ENCODE assay signal across 18 mouse cellular contexts in the genomic region with DNA sequence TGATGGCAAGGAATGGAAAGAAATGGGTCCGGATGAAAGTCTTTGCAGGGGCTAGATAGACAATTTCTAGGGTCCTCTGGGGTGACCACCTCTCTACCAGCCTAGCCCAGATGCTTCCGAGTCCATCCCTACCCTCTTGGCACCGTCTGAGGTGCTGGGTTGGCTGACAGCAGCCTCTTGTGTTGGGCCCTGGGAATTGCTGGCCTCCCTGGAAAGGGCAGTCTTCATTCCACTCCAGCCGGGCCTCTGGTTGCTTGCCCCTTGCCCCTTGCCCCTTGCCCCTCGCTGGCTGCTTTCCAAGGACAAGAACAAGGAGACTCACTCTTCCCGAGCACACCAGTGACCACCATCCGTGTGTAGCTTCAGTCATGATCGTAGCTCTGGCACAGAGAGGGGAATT. TPM values are rescaled to one million over a fixed set of nuclear protein-coding genes. Genes with fewer than 3 reads are reported as not detected.
DNase-seq lines count a peak whose midpoint lies in the region; ATAC-seq and TF ChIP-seq lines count a peak whose summit lies in the region.
"Had no signal": no experiment of that assay in that cellular context is flagged by ENCODE, and none has a peak within 500 bp of the region (broad histone marks: within the 10 kb centered on the region; RNA-seq: fewer than 3 reads in every experiment).

No protein-coding gene starts in this region.

- no peak overlapping the region for H3K27ac ChIP-seq in heart, embryonic 11.5 days (ENCODE audit: low read depth, low read length)
- H3K27ac ChIP-seq in heart, adult 2 months = no peak overlapping the region
- H3K27ac ChIP-seq in lung, embryonic 14.5 days (ENCODE audit: low read depth) = no peak overlapping the region
- H3K27ac ChIP-seq in cortical plate, adult 2 months (ENCODE audit: insufficient read depth, low read length) = no peak overlapping the region
- H3K27ac ChIP-seq in small intestine, adult 2 months (ENCODE audit: insufficient read depth, low read depth, low read length) = no peak overlapping the region
- H3K27ac ChIP-seq: limb, embryonic 12.5 days; lung, embryonic 15.5 days; neural tube, embryonic 13.5 days had no signal

- 0 out of 2 replicates have a peak, but pooled peaks cover 3% of the 10 kb centered on the region for H3K27me3 ChIP-seq in heart, embryonic 11.5 days (ENCODE audit: control insufficient read depth, insufficient read depth, low read length)
- H3K27me3 ChIP-seq in heart, adult 2 months (ENCODE audit: control insufficient read depth, insufficient read depth, low read length) = no peaks in the 10 kb centered on the region
- no peaks in the 10 kb centered on the region for H3K27me3 ChIP-seq in lung, embryonic 14.5 days (ENCODE audit: insufficient read depth, low read length)
- H3K27me3 ChIP-seq in small intestine, adult 2 months (ENCODE audit: control insufficient read depth, insufficient read depth, low read length) = no peaks in the 10 kb centered on the region
- H3K27me3 ChIP-seq: limb, embryonic 12.5 days; lung, embryonic 15.5 days; neural tube, embryonic 13.5 days had no signal

- no peaks in the 10 kb centered on the region for H3K4me1 ChIP-seq in heart, embryonic 11.5 days (ENCODE audit: control insufficient read depth, insufficient read depth, low read length)
- no peaks in the 10 kb centered on the region for H3K4me1 ChIP-seq in heart, adult 2 months (ENCODE audit: control insufficient read depth, insufficient read depth, low read length)
- H3K4me1 ChIP-seq in lung, embryonic 14.5 days (ENCODE audit: insufficient read depth) = no peaks in the 10 kb centered on the region
- H3K4me1 ChIP-seq in cortical plate, adult 2 months (ENCODE audit: control insufficient read depth, insufficient read depth, low read length) = no peaks in the 10 kb centered on the region
- H3K4me1 ChIP-seq in small intestine, adult 2 months (ENCODE audit: control insufficient read depth, insufficient read depth, insufficient read length, low read length) = peaks cover 4% of the 10 kb centered on the region; the same call in 1 of the 2 replicates
- H3K4me1 ChIP-seq: limb, embryonic 12.5 days; lung, embryonic 15.5 days; neural tube, embryonic 13.5 days had no signal

- H3K36me3 ChIP-seq in heart, embryonic 11.5 days (ENCODE audit: control insufficient read depth, insufficient read depth, low read length) = no peaks in the 10 kb centered on the region
- H3K36me3 ChIP-seq in heart, adult 2 months (ENCODE audit: control insufficient read depth, insufficient read depth, low read length) = no peaks in the 10 kb centered on the region
- no peaks in the 10 kb centered on the region for H3K36me3 ChIP-seq in lung, embryonic 14.5 days (ENCODE audit: insufficient read depth)
- no peaks in the 10 kb centered on the region for H3K36me3 ChIP-seq in small intestine, adult 2 months (ENCODE audit: control insufficient read depth, insufficient read depth, low read length)
- H3K36me3 ChIP-seq: limb, embryonic 12.5 days; lung, embryonic 15.5 days; neural tube, embryonic 13.5 days had no signal

- no peaks in the 10 kb centered on the region for H3K79me2 ChIP-seq in heart, adult 2 months (replicated peaks; ENCODE audit: control insufficient read depth, insufficient read depth, low read length)

- no peak overlapping the region for H3K4me3 ChIP-seq in heart, embryonic 11.5 days (ENCODE audit: low read depth, low read length)
- H3K4me3 ChIP-seq in heart, adult 2 months = no peak overlapping the region
- no peak overlapping the region for H3K4me3 ChIP-seq in lung, embryonic 14.5 days (ENCODE audit: low read depth, low read length)
- no peak overlapping the region for H3K4me3 ChIP-seq in cortical plate, adult 2 months (ENCODE audit: insufficient read depth, low read length)
- H3K4me3 ChIP-seq in small intestine, adult 2 months (ENCODE audit: low read depth, low read length) = no peak overlapping the region
- H3K4me3 ChIP-seq: limb, embryonic 12.5 days; lung, embryonic 15.5 days; neural tube, embryonic 13.5 days had no signal

- no peak for TF ChIP-seq POLR2A in heart, adult 2 months (IDR thresholded peaks at IDR 0.05; ENCODE audit: insufficient read depth, low read depth, low read length)
- no peak for TF ChIP-seq POLR2A in cortical plate, adult 2 months (IDR thresholded peaks at IDR 0.05; ENCODE audit: extremely low read depth, insufficient read depth, low read length)
- no peak for TF ChIP-seq POLR2A in small intestine, adult 2 months (IDR thresholded peaks at IDR 0.05; ENCODE audit: low read depth, low read length)

- 58% methylated on average over 8 of the region's 8 CpGs for WGBS in heart, embryonic 11.5 days (ENCODE audit: insufficient replicate concordance)
- 60% methylated on average over 8 of the region's 8 CpGs for WGBS in heart, adult 2 months
- WGBS in lung, embryonic 14.5 days = 55% methylated on average over 8 of the region's 8 CpGs
- WGBS in small intestine, adult 2 months = 63% methylated on average over 8 of the region's 8 CpGs

- 0 out of 2 replicates have a peak overlapping the region, but pooled peaks have one; percentile 46 for H3K9ac ChIP-seq in heart, embryonic 11.5 days (ENCODE audit: low read depth, low read length)
- H3K9ac ChIP-seq in heart, adult 2 months (ENCODE audit: low read depth, low read length) = no peak overlapping the region
- peak overlapping the region; percentile 15; the same call in 1 of the 2 replicates for H3K9ac ChIP-seq in lung, embryonic 14.5 days
- H3K9ac ChIP-seq: limb, embryonic 12.5 days; lung, embryonic 15.5 days; neural tube, embryonic 13.5 days had no signal

- H3K4me2 ChIP-seq in heart, embryonic 11.5 days = no peak overlapping the region
- H3K4me2 ChIP-seq in lung, embryonic 14.5 days = no peak overlapping the region
- H3K4me2 ChIP-seq: limb, embryonic 12.5 days; lung, embryonic 15.5 days; neural tube, embryonic 13.5 days had no signal

- no peak for TF ChIP-seq CTCF in heart, adult 2 months (IDR thresholded peaks at IDR 0.05)
- 0 out of 2 replicates have a peak, but pooled peaks have one; percentile 8 for TF ChIP-seq CTCF in lung, embryonic 14.5 days (IDR thresholded peaks at IDR 0.05; ENCODE audit: low read depth)
- 0 out of 2 replicates have a peak, but pooled peaks have one; percentile 3 for TF ChIP-seq CTCF in cortical plate, adult 2 months (IDR thresholded peaks at IDR 0.05; ENCODE audit: extremely low read depth, insufficient read depth, low read length)
- peak; percentile 13; the same call in 1 of the 2 replicates for TF ChIP-seq CTCF in small intestine, adult 2 months (IDR thresholded peaks at IDR 0.05; ENCODE audit: extremely low read depth, insufficient read length, insufficient replicate concordance, low read depth, low read length)

- no peak for ATAC-seq in heart, embryonic 11.5 days (replicated peaks; ENCODE audit: insufficient number of reproducible peaks, low FRiP score, low TSS enrichment)
- no peak for ATAC-seq in lung, embryonic 14.5 days (ENCODE audit: insufficient read depth)

- no peak for DNase-seq in heart, adult 2 months
- DNase-seq in lung, embryonic 14.5 days = no peak
- DNase-seq in lung, postnatal 4 days = no peak
- no peak for DNase-seq in thymus, postnatal 25 days
- DNase-seq in heart, adult 8-10 months (ENCODE audit: low spot score) = no peak
- DNase-seq: adrenal gland, adult 8-10 months; heart, postnatal 10 days; midbrain, embryonic 14.5 days; retina, postnatal 1 day had no signal

- no peak for TF ChIP-seq EP300 in heart, adult 2 months (IDR thresholded peaks at IDR 0.05; ENCODE audit: insufficient read depth, low read depth, low read length)

- intact Hi-C loops in heart, adult 2 months (cut with DNase I) = no loop called here

- H3K9me3 ChIP-seq in heart, embryonic 11.5 days (replicated peaks; ENCODE audit: control insufficient read depth, low read length) = no peaks in the 10 kb centered on the region
- H3K9me3 ChIP-seq in lung, embryonic 14.5 days (ENCODE audit: low read depth, low read length) = no peaks in the 10 kb centered on the region
- H3K9me3 ChIP-seq: limb, embryonic 12.5 days; lung, embryonic 15.5 days; neural tube, embryonic 13.5 days had no signal

RNA-seq across cellular contexts. Expression of a gene that starts 15.0 kb away (rescaled TPM):
- 61.8 and 73.8 TPM in 2 replicates for polyA plus RNA-seq in heart, embryonic 11.5 days (2014; fragmentation: Nextera tagmentation; extraction: Ambion mirVana)
- total RNA-seq in heart, adult 2 months (2021) = 10 to 100 TPM; 62.1 to 72.9 TPM
- polyA plus RNA-seq in heart, adult 2 months (2012; rRNA removed) = 153 and 155 TPM in 2 replicates
- polyA plus RNA-seq in lung, embryonic 14.5 days (2014; fragmentation: Nextera tagmentation; extraction: Ambion mirVana) = 78.8 and 89.2 TPM in 2 replicates
- 123 and 135 TPM in 2 replicates for polyA plus RNA-seq in cortical plate, adult 2 months (2012; rRNA removed)
- 62.7 and 98.9 TPM in 2 replicates for polyA plus RNA-seq in small intestine, adult 2 months (2012; rRNA removed)
- 10 to 100 TPM; 77.6 to 82.7 (median 79.4) TPM for total RNA-seq in heart, adult 8-10 months (2022)

RNA-seq across cellular contexts. Expression of a gene that starts 15.6 kb away (rescaled TPM):
- not detected in 2 replicates for polyA plus RNA-seq in heart, embryonic 11.5 days (2014; fragmentation: Nextera tagmentation; extraction: Ambion mirVana)
- 1 to 10 TPM in 1 of 2 experiments, under 1 TPM in 1; 0.98 to 1.6 TPM for total RNA-seq in heart, adult 2 months (2021)
- polyA plus RNA-seq in heart, adult 2 months (2012; rRNA removed) = 2.3 and 3.2 TPM in 2 replicates
- 0.18 and 0.28 TPM in 2 replicates for polyA plus RNA-seq in lung, embryonic 14.5 days (2014; fragmentation: Nextera tagmentation; extraction: Ambion mirVana)
- polyA plus RNA-seq in cortical plate, adult 2 months (2012; rRNA removed) = 0.50 and 0.57 TPM in 2 replicates
- polyA plus RNA-seq in small intestine, adult 2 months (2012; rRNA removed) = 67.6 and 146 TPM in 2 replicates
- total RNA-seq in heart, adult 8-10 months (2022) = 1 to 10 TPM in 1 of 4 experiments, under 1 TPM in 3; 0.31 to 1.4 (median 0.43) TPM
- polyA plus RNA-seq: limb, embryonic 12.5 days; neural tube, embryonic 13.5 days had no signal

RNA-seq across cellular contexts. Expression of a gene that starts 27.8 kb away (rescaled TPM):
- polyA plus RNA-seq in heart, embryonic 11.5 days (2014; fragmentation: Nextera tagmentation; extraction: Ambion mirVana) = not detected in 2 replicates
- not detected for total RNA-seq in heart, adult 2 months (2021)
- 0.20 and 0.23 TPM in 2 replicates for polyA plus RNA-seq in heart, adult 2 months (2012; rRNA removed)
- not detected in 2 replicates for polyA plus RNA-seq in lung, embryonic 14.5 days (2014; fragmentation: Nextera tagmentation; extraction: Ambion mirVana)
- polyA plus RNA-seq in cortical plate, adult 2 months (2012; rRNA removed) = 0.09 and 0.23 TPM in 2 replicates
- 0.17 and 1.7 TPM in 2 replicates for polyA plus RNA-seq in small intestine, adult 2 months (2012; rRNA removed)
- not detected for total RNA-seq in heart, adult 8-10 months (2022)
- total RNA-seq: granulocyte monocyte progenitor cell, adult 5-6 weeks; heart, postnatal 10 days; layer of hippocampus, postnatal 25 days had no signal
- polyA plus RNA-seq: limb, embryonic 12.5 days; lung, embryonic 15.5 days; midbrain, embryonic 14.5 days; neural tube, embryonic 13.5 days; Patski had no signal

RNA-seq across cellular contexts. Expression of a gene that starts 28.3 kb away (rescaled TPM):
- 22.6 and 25.5 TPM in 2 replicates for polyA plus RNA-seq in heart, embryonic 11.5 days (2014; fragmentation: Nextera tagmentation; extraction: Ambion mirVana)
- 10 to 100 TPM; 14.1 to 16.6 TPM for total RNA-seq in heart, adult 2 months (2021)
- 22.0 and 29.5 TPM in 2 replicates for polyA plus RNA-seq in heart, adult 2 months (2012; rRNA removed)
- polyA plus RNA-seq in lung, embryonic 14.5 days (2014; fragmentation: Nextera tagmentation; extraction: Ambion mirVana) = 28.6 and 35.3 TPM in 2 replicates
- 63.8 and 68.9 TPM in 2 replicates for polyA plus RNA-seq in cortical plate, adult 2 months (2012; rRNA removed)
- polyA plus RNA-seq in small intestine, adult 2 months (2012; rRNA removed) = 19.8 and 41.8 TPM in 2 replicates
- 10 to 100 TPM; 14.8 to 18.0 (median 15.6) TPM for total RNA-seq in heart, adult 8-10 months (2022)

RNA-seq across cellular contexts. Expression of a gene that starts 37.9 kb away (rescaled TPM):
- 38.1 and 41.0 TPM in 2 replicates for polyA plus RNA-seq in heart, embryonic 11.5 days (2014; fragmentation: Nextera tagmentation; extraction: Ambion mirVana)
- total RNA-seq in heart, adult 2 months (2021) = 10 to 100 TPM in 1 of 2 experiments, 1 to 10 TPM in 1; 8.7 to 10.3 TPM
- 13.1 and 15.4 TPM in 2 replicates for polyA plus RNA-seq in heart, adult 2 months (2012; rRNA removed)
- 55.2 and 56.5 TPM in 2 replicates for polyA plus RNA-seq in lung, embryonic 14.5 days (2014; fragmentation: Nextera tagmentation; extraction: Ambion mirVana)
- polyA plus RNA-seq in cortical plate, adult 2 months (2012; rRNA removed) = 31.8 and 35.1 TPM in 2 replicates
- 35.7 and 46.4 TPM in 2 replicates for polyA plus RNA-seq in small intestine, adult 2 months (2012; rRNA removed)
- total RNA-seq in heart, adult 8-10 months (2022) = 10 to 100 TPM in 1 of 4 experiments, 1 to 10 TPM in 3; 8.0 to 10.4 (median 9.0) TPM

Comparison
In these comparisons a context has a peak if more than half of its experiments do, and no peak if none do; other contexts are left out.
1. RNA of a gene that starts 15.6 kb away (polyA plus RNA-seq): 67.6 to 146 TPM in small intestine, adult 2 months; 2.3 to 3.2 TPM in heart, adult 2 months, 0.50 to 0.57 TPM in cortical plate, adult 2 months, 0.18 to 0.28 TPM in lung, embryonic 14.5 days and not detected in heart, embryonic 11.5 days; every median in the first group is over 10 times any median in the second.